Mouse (Mus musculus) MEL (cell line): ENCODE data around the gene Ggt1. TPM values are rescaled to one million over a fixed set of nuclear protein-coding genes. Genes with fewer than 3 reads are reported as not detected.

Experiments used
- DNase-seq: peaks from one replicate; pipeline ENCODE4 v3.0.0; 2011; ENCODE audit warnings: low read depth, low spot score
- H3K27ac ChIP-seq: 2 replicates; pipeline ENCODE4 v1.5.1; 2012; ENCODE audit warnings: low read depth, mild to moderate bottlenecking, control low read depth, low read length, moderate library complexity; ENCODE audit not compliant: control insufficient read depth
- H3K27me3 ChIP-seq, 2 experiments: fragments of 150-350 bp in 1 of 2; sonication (generic) in 1 of 2; 2 replicates each; pipeline ENCODE4 v1.6.1; 2012; ENCODE audit warnings: low read length in 2 of 2, mild to moderate bottlenecking in 2 of 2, improper control_type of control experiment in 1 of 2, moderate library complexity in 1 of 2; ENCODE audit not compliant: insufficient read depth in 2 of 2, control insufficient read depth in 1 of 2
- H3K36me3 ChIP-seq, 2 experiments: 2 replicates each; pipeline ENCODE4 v1.6.1; 2012 to 2014; ENCODE audit warnings: low read length in 2 of 2, improper control_type of control experiment in 1 of 2, inconsistent platforms in 1 of 2, mild to moderate bottlenecking in 1 of 2; ENCODE audit not compliant: insufficient read depth in 2 of 2, control insufficient read depth in 1 of 2
- H3K4me1 ChIP-seq, 2 experiments: fragments of 150-350 bp in 1 of 2; sonication (generic) in 1 of 2; 2 replicates each; pipeline ENCODE4 v1.6.1; 2012; ENCODE audit warnings: low read length in 2 of 2, improper control_type of control experiment in 1 of 2, mild to moderate bottlenecking in 1 of 2; ENCODE audit not compliant: insufficient read depth in 2 of 2, control insufficient read depth in 1 of 2
- H3K4me3 ChIP-seq, 2 experiments: fragments of 150-350 bp in 1 of 2; sonication (generic) in 1 of 2; 2 replicates each; pipeline ENCODE4 v1.5.1; 2012; ENCODE audit warnings: low read depth in 2 of 2, low read length in 2 of 2, mild to moderate bottlenecking in 2 of 2, moderate library complexity in 2 of 2, control low read depth in 1 of 2, improper control_type of control experiment in 1 of 2; ENCODE audit not compliant: control insufficient read depth in 1 of 2, insufficient read depth in 1 of 2
- H3K79me2 ChIP-seq: 2 replicates; pipeline ENCODE4 v1.6.1; 2012; ENCODE audit warnings: mild to moderate bottlenecking, low read length, moderate library complexity; ENCODE audit not compliant: control insufficient read depth, poor library complexity, insufficient read depth
- H3K9ac ChIP-seq: 2 replicates; pipeline ENCODE4 v1.6.1; 2012; ENCODE audit warnings: low read depth, mild to moderate bottlenecking, control low read depth, low read length, moderate library complexity; ENCODE audit not compliant: control insufficient read depth, poor library complexity, severe bottlenecking
- H3K9me3 ChIP-seq: fragments of 150-350 bp; sonication (generic); replicated peaks from 2 replicates; pipeline ENCODE4 v1.6.1; 2012; ENCODE audit warnings: mild to moderate bottlenecking, low read length, improper control_type of control experiment, moderate library complexity; ENCODE audit not compliant: insufficient read depth
- BHLHE40 ChIP-seq: IDR thresholded peaks from 2 replicates; pipeline ENCODE4 v1.6.1; 2012; ENCODE audit warnings: low read depth, mild to moderate bottlenecking, inconsistent platforms, low read length, improper control_type of control experiment, borderline replicate concordance
- CTCF ChIP-seq, 3 experiments: IDR thresholded peaks in 2 of 3; conservative IDR thresholded peaks in 1 of 3; 2 replicates each; pipeline ENCODE4 v1.5.1; 2011 to 2012; ENCODE audit warnings: low read length in 3 of 3, low read depth in 2 of 3, mild to moderate bottlenecking in 2 of 3, improper control_type of control experiment in 1 of 3, inconsistent platforms in 1 of 3, mixed read lengths in 1 of 3, moderate library complexity in 1 of 3; ENCODE audit not compliant: control insufficient read depth in 1 of 3, insufficient read depth in 1 of 3, poor library complexity in 1 of 3, severe bottlenecking in 1 of 3
- E2F4 ChIP-seq: IDR thresholded peaks from 2 replicates; pipeline ENCODE4 v1.6.1; 2011; ENCODE audit warnings: low read depth, low read length, improper control_type of control experiment, borderline replicate concordance
- ELF1 ChIP-seq: IDR thresholded peaks from 2 replicates; pipeline ENCODE4 v1.6.1; 2014; ENCODE audit warnings: low read depth, mild to moderate bottlenecking, inconsistent platforms, low read length, improper control_type of control experiment, moderate library complexity
- EP300 ChIP-seq, 2 experiments: IDR thresholded peaks; 2 replicates each; pipeline ENCODE4 v1.6.1; 2011; ENCODE audit warnings: improper control_type of control experiment in 2 of 2, low read length in 2 of 2, low read depth in 1 of 2, mild to moderate bottlenecking in 1 of 2
- ETS1 ChIP-seq: IDR thresholded peaks from 2 replicates; pipeline ENCODE4 v1.6.1; 2012; ENCODE audit warnings: low read depth, mild to moderate bottlenecking, inconsistent platforms, low read length, improper control_type of control experiment, moderate library complexity
- HCFC1 ChIP-seq: IDR thresholded peaks from 2 replicates; pipeline ENCODE4 v1.6.1; 2012; ENCODE audit warnings: low read depth, mild to moderate bottlenecking, inconsistent platforms, low read length, improper control_type of control experiment, moderate library complexity
- JUND ChIP-seq: IDR thresholded peaks from 2 replicates; pipeline ENCODE4 v1.6.1; 2011; ENCODE audit warnings: low read depth, mild to moderate bottlenecking, improper control_type of control experiment, low read length
- KAT2A ChIP-seq: conservative IDR thresholded peaks from 2 replicates; pipeline ENCODE4 v1.6.1; 2012; ENCODE audit warnings: low read depth, low read length, improper control_type of control experiment, inconsistent platforms
- MAX ChIP-seq: IDR thresholded peaks from 2 replicates; pipeline ENCODE4 v1.6.1; 2011; ENCODE audit warnings: low read length, improper control_type of control experiment
- MAZ ChIP-seq: IDR thresholded peaks from 2 replicates; pipeline ENCODE4 v1.6.1; 2012; ENCODE audit warnings: low read depth, mild to moderate bottlenecking, inconsistent platforms, low read length, improper control_type of control experiment
- MEF2A ChIP-seq: IDR thresholded peaks from 2 replicates; pipeline ENCODE4 v1.6.1; 2014; ENCODE audit warnings: low read depth, mild to moderate bottlenecking, inconsistent platforms, low read length, improper control_type of control experiment; ENCODE audit not compliant: poor library complexity, insufficient replicate concordance, severe bottlenecking; ENCODE audit errors: extremely low read depth
- MXI1 ChIP-seq: IDR thresholded peaks from 2 replicates; pipeline ENCODE4 v1.6.1; 2011; ENCODE audit warnings: mild to moderate bottlenecking, low read depth, low read length, improper control_type of control experiment
- MYB ChIP-seq: IDR thresholded peaks from 2 replicates; pipeline ENCODE4 v1.6.1; 2011; ENCODE audit warnings: mild to moderate bottlenecking, low read depth, low read length, improper control_type of control experiment
- MYC ChIP-seq: IDR thresholded peaks from 2 replicates; pipeline ENCODE4 v1.6.1; 2011; ENCODE audit warnings: low read depth, mild to moderate bottlenecking, low read length, improper control_type of control experiment, moderate library complexity
- NRF1 ChIP-seq: IDR thresholded peaks from 2 replicates; pipeline ENCODE4 v1.6.1; 2014; ENCODE audit warnings: low read depth, mild to moderate bottlenecking, inconsistent platforms, low read length, improper control_type of control experiment, moderate library complexity; ENCODE audit not compliant: poor library complexity, insufficient read depth, severe bottlenecking
- POLR2A ChIP-seq, 2 experiments: IDR thresholded peaks; 2 replicates each; pipeline ENCODE4 v1.6.1; 2011 to 2012; ENCODE audit warnings: low read length in 2 of 2, mild to moderate bottlenecking in 2 of 2, control low read depth in 1 of 2, improper control_type of control experiment in 1 of 2, low read depth in 1 of 2, moderate library complexity in 1 of 2; ENCODE audit not compliant: control insufficient read depth in 1 of 2, insufficient read depth in 1 of 2, poor library complexity in 1 of 2
- POLR2AphosphoS2 ChIP-seq: IDR thresholded peaks from 2 replicates; pipeline ENCODE4 v1.6.1; 2011; ENCODE audit warnings: low read length, improper control_type of control experiment
- RCOR1 ChIP-seq: IDR thresholded peaks from 2 replicates; pipeline ENCODE4 v1.6.1; 2012; ENCODE audit warnings: low read depth, mild to moderate bottlenecking, inconsistent platforms, low read length, improper control_type of control experiment
- TAL1 ChIP-seq: IDR thresholded peaks from 2 replicates; pipeline ENCODE4 v1.6.1; 2012; ENCODE audit warnings: mild to moderate bottlenecking, inconsistent platforms, low read length, moderate library complexity, mixed read lengths
- TBP ChIP-seq: IDR thresholded peaks from 2 replicates; pipeline ENCODE4 v1.8.0; 2011; ENCODE audit warnings: low read depth, low read length, improper control_type of control experiment
- USF1 ChIP-seq: IDR thresholded peaks from 2 replicates; pipeline ENCODE4 v1.6.1; 2014; ENCODE audit warnings: low read depth, mild to moderate bottlenecking, inconsistent platforms, low read length, improper control_type of control experiment, moderate library complexity
- ZC3H11A ChIP-seq: IDR thresholded peaks from 2 replicates; pipeline ENCODE4 v1.6.1; 2012; ENCODE audit warnings: low read depth, mild to moderate bottlenecking, inconsistent platforms, low read length, improper control_type of control experiment
- ZKSCAN1 ChIP-seq: IDR thresholded peaks from 2 replicates; pipeline ENCODE4 v1.6.1; 2012; ENCODE audit warnings: low read depth, mild to moderate bottlenecking, inconsistent platforms, low read length, improper control_type of control experiment, moderate library complexity
- ZMIZ1 ChIP-seq: IDR thresholded peaks from 2 replicates; pipeline ENCODE4 v1.6.1; 2012; ENCODE audit warnings: low read depth, mild to moderate bottlenecking, inconsistent platforms, low read length, improper control_type of control experiment, moderate library complexity
- ZNF384 ChIP-seq: IDR thresholded peaks from 2 replicates; pipeline ENCODE4 v1.6.1; 2012; ENCODE audit warnings: low read depth, mild to moderate bottlenecking, inconsistent platforms, low read length, improper control_type of control experiment
- polyA plus RNA-seq, 2 experiments: library from polyadenylated mRNA; stranded (reverse) in 1 of 2; unstranded in 1 of 2; fragments of >175 nt in 1 of 2; fragments of >200 nt in 1 of 2; gene quantifications; 2 replicates each; pipeline versions ENCODE4 v1.2.1 to v1.2.4; 2012; ENCODE audit warnings: low replicate concordance in 2 of 2, low read depth in 1 of 2; ENCODE audit not compliant: insufficient read length in 2 of 2, insufficient read depth in 1 of 2, missing spikeins in 1 of 2
- total RNA-seq: library from RNA; depleted of rRNA; stranded (reverse); fragments of 300-350 nt; gene quantifications from 2 replicates; pipeline ENCODE4 v1.2.3, GENCODE M21; 2012

Gene Ggt1
- total and polyA plus RNA-seq, 3 experiments = 0.46 to 3.2 TPM; not detected in 1

GRCm38 (mm10) chr10:75534934-75535333 is 26.5 kb upstream of the Ggt1 start:
- Histone ChIP-seq H3K36me3 (peaks cover 0 to 19% of the 10 kb centered on the region in 2 experiments; a peak in 2 of 4 replicates), H3K4me1 (no peaks in the 10 kb centered on the region), H3K27ac (no peak overlapping the region), H3K79me2 (peaks cover 10% of the 10 kb centered on the region), H3K9me3 (no peaks in the 10 kb centered on the region), H3K9ac (no peak overlapping the region), H3K27me3 (no peaks in the 10 kb centered on the region), H3K4me3 (no peak overlapping the region)
- DNase-seq = no peak
- TF ChIP-seq JUND (no peak), ZNF384 (no peak), ZKSCAN1 (no peak), RCOR1 (no peak), E2F4 (no peak), TAL1 (no peak), KAT2A (no peak), USF1 (no peak), POLR2AphosphoS2 (no peak), MAX (no peak), MYC (no peak), TBP (no peak), EP300 (IDR thresholded peaks at IDR 0.05; ENCODE audit: low read depth in 1 of 2, low read length in 2 of 2) (no peak), CTCF (IDR thresholded peaks at IDR 0.05 in 2 of 3, conservative IDR thresholded peaks at IDR 0.05 in 1 of 3; ENCODE audit: control insufficient read depth in 1 of 3, insufficient read depth in 1 of 3, low read depth in 2 of 3, low read length in 3 of 3, poor library complexity in 1 of 3, severe bottlenecking in 1 of 3) (no peak), HCFC1 (no peak), ZC3H11A (no peak), BHLHE40 (no peak), MEF2A (no peak), MAZ (no peak)

DNA sequence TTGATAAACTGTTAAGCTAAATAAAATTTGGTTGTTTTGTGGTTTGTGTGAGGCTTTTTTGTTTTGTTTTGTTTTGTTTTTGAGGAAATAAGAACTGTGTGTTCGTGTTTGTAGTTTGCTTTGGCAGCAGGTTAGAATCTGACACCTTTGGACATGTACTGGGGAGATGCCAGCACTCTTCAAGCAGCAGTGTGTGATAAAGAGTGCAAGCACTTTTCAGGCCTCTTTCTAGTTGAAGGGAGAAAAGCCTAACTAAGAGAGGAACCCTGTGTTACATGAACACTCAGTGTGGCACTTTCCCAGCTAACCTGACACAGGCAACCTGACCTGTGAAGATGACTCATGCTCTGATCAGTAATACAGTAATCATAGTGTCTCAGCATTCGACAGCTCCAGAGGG is 26.0 kb upstream of the Ggt1 start:
- H3K79me2 ChIP-seq = peaks cover 5% of the 10 kb centered on the region; the same call in 1 of the 2 replicates
- H3K36me3 ChIP-seq = peaks cover 0 to 17% of the 10 kb centered on the region in 2 experiments; a peak in 2 of 4 replicates
- no peaks in the 10 kb centered on the region for H3K9me3 ChIP-seq

More for the DNA sequence above, 26.0 kb upstream of the Ggt1 start:
- Histone ChIP-seq H3K27me3 (no peaks in the 10 kb centered on the region), H3K4me1 (no peaks in the 10 kb centered on the region), H3K4me3 (no peak overlapping the region), H3K9ac (no peak overlapping the region), H3K27ac (no peak overlapping the region)
- no peak for DNase-seq
- TF ChIP-seq EP300 (IDR thresholded peaks at IDR 0.05; ENCODE audit: low read depth in 1 of 2, low read length in 2 of 2) (no peak), ZC3H11A (no peak), TBP (no peak), TAL1 (no peak), ELF1 (no peak), POLR2A (IDR thresholded peaks at IDR 0.05; ENCODE audit: control insufficient read depth in 1 of 2, insufficient read depth in 1 of 2, low read depth in 1 of 2, low read length in 2 of 2, poor library complexity in 1 of 2) (no peak), ZMIZ1 (no peak), MAX (no peak), ETS1 (no peak), MYB (no peak), MXI1 (no peak), NRF1 (no peak), MYC (no peak), E2F4 (no peak), USF1 (no peak), CTCF (IDR thresholded peaks at IDR 0.05 in 2 of 3, conservative IDR thresholded peaks at IDR 0.05 in 1 of 3; ENCODE audit: control insufficient read depth in 1 of 3, insufficient read depth in 1 of 3, low read depth in 2 of 3, low read length in 3 of 3, poor library complexity in 1 of 3, severe bottlenecking in 1 of 3) (no peak), MAZ (no peak), BHLHE40 (no peak)
